Mouse (Mus musculus) stomach, embryonic 15.5 days (tissue): ENCODE data around the gene Tnfaip8l1. TPM values are rescaled to one million over a fixed set of nuclear protein-coding genes. Genes with fewer than 3 reads are reported as not detected.

Experiments used
- ATAC-seq: fragments of 200-750 bp; cut with Nextera tagmentation; 2 replicates; pipeline ENCODE4 v1.8.0; 2017; ENCODE audit warnings: low read depth, moderate number of reproducible peaks, moderate TSS enrichment; ENCODE audit not compliant: insufficient read depth, low FRiP score
- H3K27ac ChIP-seq: fragments of 300-500 bp; sonication (generic); 2 replicates; pipeline ENCODE4 v1.5.1; 2015; ENCODE audit warnings: mild to moderate bottlenecking, inconsistent platforms
- H3K27me3 ChIP-seq: fragments of 300-500 bp; sonication (generic); replicated peaks from 2 replicates; pipeline ENCODE4 v1.6.1; 2015; ENCODE audit warnings: inconsistent platforms
- H3K36me3 ChIP-seq: fragments of 300-500 bp; sonication (generic); 2 replicates; pipeline ENCODE4 v1.6.1; 2015; ENCODE audit warnings: inconsistent platforms
- H3K4me1 ChIP-seq: fragments of 300-500 bp; sonication (generic); 2 replicates; pipeline ENCODE4 v1.6.1; 2015; ENCODE audit warnings: inconsistent platforms
- H3K4me2 ChIP-seq: fragments of 300-500 bp; sonication (generic); 2 replicates; pipeline ENCODE4 v1.6.1; 2015; ENCODE audit warnings: mild to moderate bottlenecking, inconsistent platforms
- H3K4me3 ChIP-seq: fragments of 300-500 bp; sonication (generic); replicated peaks from 2 replicates; pipeline ENCODE4 v1.5.1; 2015; ENCODE audit warnings: inconsistent platforms
- H3K9ac ChIP-seq: fragments of 300-500 bp; sonication (generic); 2 replicates; pipeline ENCODE4 v1.6.1; 2015; ENCODE audit warnings: inconsistent platforms
- H3K9me3 ChIP-seq: fragments of 300-500 bp; sonication (generic); 2 replicates; pipeline ENCODE4 v1.6.1; 2016; ENCODE audit warnings: inconsistent platforms
- WGBS: fragments of 180-500 bp; shearing (Covaris S2); methylation state at CpG from one replicate; pipeline ENCODE4 v1.1.7; 2015; 5-methylcytosine and 5-hydroxymethylcytosine counted together
- polyA plus RNA-seq: library from polyadenylated mRNA; unstranded; fragments of >200 nt; fragmentation: Nextera tagmentation; extraction: Ambion mirVana; gene quantifications from 2 replicates; pipeline ENCODE4 v1.2.1, GENCODE M21; 2015

Gene Tnfaip8l1
- polyA plus RNA-seq, 1 experiment from 2014 or later = 13.2 TPM

DNA sequence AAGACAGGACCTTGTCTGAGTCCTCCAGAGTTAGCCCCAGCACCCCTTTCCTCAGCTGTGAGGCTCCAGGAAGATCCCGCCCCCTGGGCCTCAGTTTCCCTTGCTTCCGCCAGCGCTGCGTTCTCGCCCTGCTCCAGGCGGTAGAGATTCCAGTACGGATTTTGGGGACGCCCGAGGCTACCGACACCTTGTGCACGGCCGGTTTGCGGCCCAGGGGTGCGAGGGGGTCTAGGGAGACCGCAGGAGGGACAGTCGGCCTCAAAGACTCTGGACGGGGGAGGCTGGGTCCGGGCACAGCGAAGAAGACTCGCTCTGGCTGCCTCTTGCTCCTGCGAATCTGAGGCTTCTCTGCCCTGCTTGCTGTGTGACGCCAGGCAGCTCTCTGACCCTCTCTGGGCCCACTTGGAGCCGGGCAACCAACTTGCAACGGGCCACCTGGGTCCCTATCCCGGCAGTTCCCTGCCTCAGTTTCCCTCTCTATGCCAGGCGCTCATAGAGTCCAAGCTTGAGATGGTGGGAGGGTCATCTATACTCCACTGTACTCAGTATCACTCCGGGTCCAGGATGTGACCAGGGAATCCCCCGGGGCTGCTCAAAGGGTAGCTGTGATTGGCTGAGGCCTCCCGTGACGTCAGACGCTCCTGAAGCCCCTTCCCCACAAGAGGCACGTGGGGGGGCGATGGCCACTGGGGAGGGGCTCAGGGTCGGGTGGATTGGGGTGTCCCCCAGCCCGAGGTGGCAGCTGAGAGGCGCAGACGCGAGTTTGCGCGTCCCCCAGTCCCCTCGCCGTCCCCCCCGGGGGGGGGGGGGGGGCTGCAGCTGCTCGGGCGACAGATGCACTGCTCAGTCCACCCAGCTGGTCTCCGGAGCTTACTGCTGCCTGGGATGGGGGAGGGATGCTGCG lies 20.3 kb upstream of the Tnfaip8l1 start:
- ATAC-seq = no peak
- peak overlapping the region; percentile 35 for H3K4me3 ChIP-seq
- H3K4me2 ChIP-seq = peak overlapping the region; percentile 70
- H3K4me1 ChIP-seq = peaks cover 26% of the 10 kb centered on the region
- H3K27ac ChIP-seq = no peak overlapping the region
- no peaks in the 10 kb centered on the region for H3K9me3 ChIP-seq
- H3K9ac ChIP-seq = no peak overlapping the region
- 1% methylated on average over 41 of the region's 47 CpGs for WGBS
- H3K27me3 ChIP-seq = peaks cover 54% of the 10 kb centered on the region
- H3K36me3 ChIP-seq = no peaks in the 10 kb centered on the region

DNA sequence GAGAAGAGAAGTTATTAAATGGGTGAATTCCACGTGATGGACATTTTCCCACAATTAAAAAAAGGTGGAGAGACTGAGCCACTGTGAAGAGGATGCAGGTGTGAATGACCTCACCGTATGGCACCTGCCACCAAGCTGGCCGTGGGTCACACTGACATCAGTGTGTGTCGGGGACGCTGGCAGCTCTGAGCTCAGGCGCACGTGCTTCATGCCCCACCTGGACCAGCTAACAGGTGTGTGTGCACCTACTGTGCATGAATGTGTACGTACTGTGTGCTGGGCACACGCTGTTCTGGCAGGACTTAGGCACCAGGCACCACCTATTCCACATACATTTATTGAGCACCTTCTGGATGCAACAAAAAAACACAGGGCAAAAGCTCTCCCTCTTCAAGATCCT lies 17.7 kb upstream of the Tnfaip8l1 start:
- no peak overlapping the region for H3K9ac ChIP-seq
- no peaks in the 10 kb centered on the region for H3K36me3 ChIP-seq
- no peak overlapping the region for H3K4me3 ChIP-seq
- no peaks in the 10 kb centered on the region for H3K9me3 ChIP-seq
- WGBS = 60% methylated on average over 9 of the region's 9 CpGs
- peaks cover 59% of the 10 kb centered on the region for H3K27me3 ChIP-seq
- no peak overlapping the region for H3K27ac ChIP-seq
- H3K4me1 ChIP-seq = peaks cover 17% of the 10 kb centered on the region
- ATAC-seq = no peak
- H3K4me2 ChIP-seq = no peak overlapping the region

DNA sequence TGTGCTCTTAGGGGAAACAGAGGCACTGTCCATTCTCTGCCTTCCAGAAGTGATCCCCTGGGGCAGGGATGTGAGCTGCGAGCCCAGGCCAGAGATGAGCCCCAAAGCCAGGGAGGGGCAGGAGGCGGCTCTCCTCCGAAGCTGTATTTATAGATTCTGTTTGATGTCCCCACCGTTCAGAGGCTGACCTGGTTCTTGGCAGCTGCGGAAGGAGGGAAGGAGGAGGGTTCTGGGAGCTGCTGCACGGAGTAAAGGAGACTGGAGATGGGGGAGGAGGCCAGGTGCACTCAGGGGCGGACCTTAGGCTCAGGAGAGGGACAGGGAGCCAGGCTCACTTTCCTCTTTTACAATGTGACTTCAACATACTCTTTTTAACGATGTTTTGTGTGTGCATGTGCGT lies 16.1 kb upstream of the Tnfaip8l1 start:
- H3K27me3 ChIP-seq = peaks cover 50% of the 10 kb centered on the region

DNA sequence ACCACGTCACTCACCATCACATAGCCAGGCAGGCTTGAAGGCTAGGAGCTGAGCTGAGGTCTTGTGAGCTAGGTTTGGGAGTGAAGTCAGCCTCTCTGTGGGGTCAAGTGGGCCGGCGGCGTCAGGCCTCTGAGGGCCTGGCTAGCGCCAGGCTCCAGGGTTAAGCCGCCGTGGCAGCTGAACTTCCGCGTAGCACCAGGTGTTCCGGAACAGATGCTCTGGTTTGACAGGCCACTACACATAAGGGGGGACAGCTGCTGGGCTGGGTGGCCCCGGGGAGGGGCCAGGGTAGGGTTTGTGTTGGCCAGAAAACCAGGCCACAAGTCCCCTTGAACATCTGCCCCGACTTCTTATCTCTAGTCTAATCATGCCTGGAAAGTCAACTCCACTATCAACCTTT lies 14.9 kb upstream of the Tnfaip8l1 start:
- WGBS = 52% methylated on average over 12 of the region's 12 CpGs
- ATAC-seq = no peak
- H3K9me3 ChIP-seq = no peaks in the 10 kb centered on the region
- no peaks in the 10 kb centered on the region for H3K36me3 ChIP-seq
- peaks cover 37% of the 10 kb centered on the region for H3K27me3 ChIP-seq
- 0 out of 2 replicates have a peak, but pooled peaks cover under 1% of the 10 kb centered on the region for H3K4me1 ChIP-seq
- no peak overlapping the region for H3K4me2 ChIP-seq
- no peak overlapping the region for H3K27ac ChIP-seq
- H3K9ac ChIP-seq = no peak overlapping the region
- no peak overlapping the region for H3K4me3 ChIP-seq

More for the DNA sequence above, 16.1 kb upstream of the Tnfaip8l1 start:
- no peak for ATAC-seq
- H3K4me1 ChIP-seq = peaks cover 11% of the 10 kb centered on the region
- no peak overlapping the region for H3K4me2 ChIP-seq
- 18% methylated on average over 9 of the region's 9 CpGs for WGBS
- no peak overlapping the region for H3K27ac ChIP-seq
- no peaks in the 10 kb centered on the region for H3K9me3 ChIP-seq
- H3K4me3 ChIP-seq = no peak overlapping the region
- H3K36me3 ChIP-seq = no peaks in the 10 kb centered on the region
- no peak overlapping the region for H3K9ac ChIP-seq

DNA sequence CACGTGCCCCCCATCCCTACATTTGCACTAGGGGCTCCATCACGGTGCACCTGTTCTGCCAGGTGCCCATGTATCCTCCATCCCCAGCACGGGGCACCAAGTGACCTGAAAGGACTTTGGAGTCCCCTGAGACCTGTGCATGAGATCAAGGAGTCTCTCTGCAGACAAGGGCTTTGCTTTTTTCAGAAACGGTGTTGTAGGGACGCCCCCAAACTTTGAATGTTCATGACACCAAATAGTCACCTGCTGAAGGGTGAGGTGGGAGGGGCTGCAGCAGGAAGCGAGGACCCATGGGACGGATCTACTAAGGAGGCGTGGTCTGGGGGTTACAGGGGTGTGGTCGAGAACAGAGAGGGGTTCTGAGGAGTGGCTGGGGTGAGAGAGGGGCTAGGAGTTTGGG lies 14.0 kb upstream of the Tnfaip8l1 start:
- ATAC-seq = 0 out of 2 replicates have a peak, but pooled peaks have one; percentile 23
- H3K4me2 ChIP-seq = peak overlapping the region; percentile 36
- H3K4me3 ChIP-seq = 0 out of 2 replicates have a peak overlapping the region, but pooled peaks have one; percentile 9
- H3K4me1 ChIP-seq = no peaks in the 10 kb centered on the region
- WGBS = 15% methylated on average over 9 of the region's 9 CpGs
- H3K9ac ChIP-seq = no peak overlapping the region
- no peaks in the 10 kb centered on the region for H3K36me3 ChIP-seq
- H3K27ac ChIP-seq = no peak overlapping the region
- no peaks in the 10 kb centered on the region for H3K9me3 ChIP-seq
- H3K27me3 ChIP-seq = peaks cover 36% of the 10 kb centered on the region

DNA sequence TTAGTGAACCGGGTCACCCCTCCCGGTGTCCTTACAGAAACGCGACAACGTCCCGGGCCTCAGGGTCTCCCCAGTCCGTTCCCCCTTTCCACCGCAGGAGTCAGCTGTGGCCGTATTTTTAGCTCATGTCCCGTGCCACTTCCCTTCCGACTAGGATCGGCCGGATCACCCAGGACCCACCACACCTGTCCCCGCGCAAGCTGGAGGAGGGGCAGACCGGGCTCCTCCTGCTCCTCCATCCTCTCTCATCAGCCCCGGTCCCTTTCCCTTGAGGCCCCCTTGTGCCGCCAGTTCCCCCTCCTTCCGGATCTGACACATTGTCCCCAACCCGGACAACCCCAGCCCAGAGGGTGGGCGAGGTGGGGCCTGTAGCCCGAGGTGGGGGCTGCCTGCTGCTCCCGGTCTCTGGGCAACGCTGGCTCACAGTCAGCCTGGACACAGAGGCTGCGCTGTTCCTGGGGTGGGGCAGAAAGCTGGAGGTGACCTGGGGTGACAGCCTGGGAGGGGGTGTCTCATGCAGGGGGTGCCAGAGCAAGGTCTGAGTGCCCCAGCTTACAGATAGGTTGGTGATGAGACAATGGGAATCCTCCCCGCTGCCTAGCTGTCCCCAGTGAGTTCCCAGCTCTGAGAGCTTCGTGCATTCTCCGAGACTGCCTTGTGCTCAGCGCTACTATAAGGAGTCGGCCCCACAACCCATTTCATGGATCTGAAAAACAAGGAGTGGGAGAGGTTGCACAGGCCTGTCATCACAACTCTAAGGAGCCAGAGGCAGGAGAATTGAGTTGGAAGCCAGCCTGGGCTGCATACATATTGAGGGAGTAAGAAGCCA lies 13.3 kb upstream of the Tnfaip8l1 start:
- H3K36me3 ChIP-seq = no peaks in the 10 kb centered on the region
- H3K4me3 ChIP-seq = 0 out of 2 replicates have a peak overlapping the region, but pooled peaks have one; percentile 9
- H3K4me1 ChIP-seq = 0 out of 2 replicates have a peak, but pooled peaks cover 2% of the 10 kb centered on the region
- no peak overlapping the region for H3K9ac ChIP-seq
- peaks cover 29% of the 10 kb centered on the region for H3K27me3 ChIP-seq
- WGBS = 3% methylated on average over 30 of the region's 30 CpGs
- no peak overlapping the region for H3K27ac ChIP-seq
- no peaks in the 10 kb centered on the region for H3K9me3 ChIP-seq
- ATAC-seq = no peak
- H3K4me2 ChIP-seq = peak overlapping the region; percentile 36

DNA sequence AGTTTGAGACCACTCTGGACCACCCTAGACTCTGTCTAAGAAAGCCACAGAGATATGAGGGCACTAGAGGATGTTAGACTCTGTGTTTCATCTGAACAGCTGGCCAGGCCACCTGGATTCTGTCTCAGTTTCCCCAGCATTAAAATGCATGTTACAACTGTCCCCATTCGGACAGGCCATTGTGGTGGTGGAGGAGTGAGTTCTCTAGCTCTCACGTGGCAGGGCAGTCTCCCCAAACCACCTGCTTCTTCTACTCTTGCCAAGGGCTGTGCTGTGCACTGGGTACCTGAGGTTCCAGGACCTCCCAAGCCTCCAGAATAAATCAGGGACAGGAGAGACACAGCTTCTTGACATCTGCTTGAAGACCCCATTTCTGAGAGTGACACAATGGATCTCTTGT lies 12.4 kb upstream of the Tnfaip8l1 start:
- Histone ChIP-seq H3K36me3 (no peaks in the 10 kb centered on the region), H3K9ac (no peak overlapping the region), H3K27ac (no peak overlapping the region), H3K4me1 (0 out of 2 replicates have a peak, but pooled peaks cover 3% of the 10 kb centered on the region), H3K9me3 (no peaks in the 10 kb centered on the region), H3K4me3 (no peak overlapping the region), H3K27me3 (peaks cover 27% of the 10 kb centered on the region), H3K4me2 (no peak overlapping the region)
- WGBS = 34% methylated on average over 2 of the region's 2 CpGs
- ATAC-seq = no peak

DNA sequence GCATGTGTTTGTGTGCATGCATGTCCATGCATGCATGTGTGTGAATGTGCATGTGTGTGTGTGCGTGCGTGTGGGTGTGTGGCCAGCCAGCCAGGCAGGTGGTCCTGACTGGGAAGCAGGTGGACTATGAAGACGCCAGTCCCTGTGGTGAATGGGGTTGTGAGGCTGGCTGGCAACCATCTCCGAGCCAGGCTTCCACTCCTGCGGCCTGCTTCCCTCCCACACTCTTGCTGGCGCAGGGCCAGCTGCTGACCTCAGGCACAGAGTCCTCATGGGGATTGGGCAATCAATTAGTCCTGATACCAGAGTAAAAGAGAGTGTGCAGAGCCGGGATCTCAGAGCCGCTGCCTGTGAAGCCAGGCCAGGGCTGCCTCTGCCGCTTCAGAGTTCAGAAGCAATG lies 8.6 kb upstream of the Tnfaip8l1 start:
- peak; percentile 68 for ATAC-seq
- H3K4me3 ChIP-seq = no peak overlapping the region
- 0 out of 2 replicates have a peak, but pooled peaks cover 3% of the 10 kb centered on the region for H3K4me1 ChIP-seq
- WGBS = 30% methylated on average over 9 of the region's 9 CpGs
- H3K36me3 ChIP-seq = no peaks in the 10 kb centered on the region
- no peaks in the 10 kb centered on the region for H3K9me3 ChIP-seq
- no peak overlapping the region for H3K27ac ChIP-seq
- H3K4me2 ChIP-seq = no peak overlapping the region
- peaks cover 23% of the 10 kb centered on the region for H3K27me3 ChIP-seq
- H3K9ac ChIP-seq = no peak overlapping the region

DNA sequence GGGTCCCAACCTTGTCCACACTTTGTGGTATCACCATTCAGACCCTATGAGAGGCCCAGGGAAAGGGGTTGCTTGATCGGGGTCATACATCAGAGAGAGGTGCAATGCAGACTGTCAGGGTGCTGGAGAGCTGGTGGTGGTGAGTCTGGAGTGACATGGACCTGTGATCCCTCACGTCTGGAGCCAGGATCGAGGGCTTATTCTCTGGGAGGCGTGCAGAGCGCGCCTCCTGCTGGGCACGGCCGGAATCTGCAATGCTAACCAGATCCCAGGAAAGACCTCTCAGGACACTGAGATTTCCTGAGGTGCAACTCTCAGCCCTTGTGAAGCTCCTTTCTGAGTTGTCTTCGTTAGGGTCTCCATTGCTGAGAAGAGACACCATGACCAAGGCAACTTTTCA lies 2.5 kb upstream of the Tnfaip8l1 start:
- Histone ChIP-seq H3K27ac (no peak overlapping the region), H3K4me3 (no peak overlapping the region), H3K9me3 (no peaks in the 10 kb centered on the region), H3K9ac (no peak overlapping the region), H3K4me2 (no peak overlapping the region), H3K4me1 (peaks cover 18% of the 10 kb centered on the region), H3K36me3 (no peaks in the 10 kb centered on the region), H3K27me3 (peaks cover 17% of the 10 kb centered on the region)
- no peak for ATAC-seq
- 4% methylated on average over 9 of the region's 9 CpGs for WGBS

DNA sequence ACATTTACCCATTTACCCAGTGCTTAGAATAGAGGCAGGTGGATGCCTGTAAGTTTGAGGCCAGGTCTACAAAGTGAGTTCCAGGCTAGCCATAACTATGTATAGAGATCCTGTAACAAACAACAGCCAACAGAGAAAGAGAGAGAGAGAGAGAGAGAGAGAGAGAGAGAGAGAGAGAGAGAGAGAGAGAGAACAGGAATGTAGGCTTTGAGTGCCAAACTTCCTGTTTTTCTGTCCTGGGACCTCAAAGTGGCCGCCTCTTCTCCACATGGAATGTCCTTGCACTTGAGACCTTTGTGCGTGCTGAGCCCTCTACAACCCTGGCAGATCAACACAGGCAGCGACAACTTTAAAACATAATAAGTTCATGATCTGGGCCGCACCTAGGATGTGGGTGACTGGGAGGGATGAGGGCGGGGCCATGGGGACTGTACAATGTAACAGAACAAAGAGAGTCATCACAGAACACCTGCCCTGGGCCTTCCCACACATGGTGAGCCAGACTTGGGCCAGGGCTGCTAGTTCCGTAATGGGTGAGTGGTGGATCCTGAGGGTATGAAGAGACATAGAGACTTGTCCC lies 1.3 kb downstream of the Tnfaip8l1 start:
- ATAC-seq = no peak
- H3K4me3 ChIP-seq = peak overlapping the region; percentile 41; the same call in 1 of the 2 replicates
- peak overlapping the region; percentile 85 for H3K4me2 ChIP-seq
- peaks cover 23% of the 10 kb centered on the region for H3K4me1 ChIP-seq
- 63% methylated on average over 6 of the region's 6 CpGs for WGBS
- H3K9ac ChIP-seq = no peak overlapping the region
- 0 out of 2 replicates have a peak, but pooled peaks cover 7% of the 10 kb centered on the region for H3K27me3 ChIP-seq
- no peak overlapping the region; the same call in 1 of the 2 replicates for H3K27ac ChIP-seq
- H3K36me3 ChIP-seq = no peaks in the 10 kb centered on the region
- no peaks in the 10 kb centered on the region for H3K9me3 ChIP-seq

DNA sequence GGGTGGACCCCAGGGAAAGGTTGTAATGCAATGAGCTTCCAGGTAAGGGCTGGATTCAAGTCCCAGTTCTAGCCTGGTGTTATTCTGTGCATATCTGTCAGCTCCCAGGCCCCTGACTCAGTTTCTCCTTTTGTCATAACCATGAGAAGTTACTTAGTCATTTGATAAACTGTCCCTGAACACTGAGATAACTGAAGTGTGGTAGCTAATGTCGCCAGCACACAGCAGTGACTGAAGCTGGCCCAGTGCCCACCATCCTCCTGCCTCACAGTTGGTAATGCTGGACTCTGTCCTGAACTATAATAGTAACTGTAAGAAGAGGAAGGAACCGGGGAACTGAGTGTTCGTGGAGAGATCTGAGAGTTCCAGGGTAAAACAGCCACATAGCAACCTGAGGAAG lies 2.2 kb downstream of the Tnfaip8l1 start:
- Histone ChIP-seq H3K9me3 (no peaks in the 10 kb centered on the region), H3K27me3 (0 out of 2 replicates have a peak, but pooled peaks cover 3% of the 10 kb centered on the region), H3K9ac (no peak overlapping the region), H3K4me2 (peak overlapping the region; percentile 8; the same call in 1 of the 2 replicates), H3K4me3 (no peak overlapping the region), H3K36me3 (no peaks in the 10 kb centered on the region), H3K27ac (no peak overlapping the region), H3K4me1 (peaks cover 23% of the 10 kb centered on the region)
- ATAC-seq = no peak
- WGBS = 74% methylated on average over 3 of the region's 3 CpGs
